Mouse (Mus musculus): ENCODE measurements around the gene Hist1h2ag. TPM values are rescaled to one million over a fixed set of nuclear protein-coding genes. Genes with fewer than 3 reads are reported as not detected.

The Hist1h2ag gene
- polyA plus RNA-seq, 1 experiment from 2014 or later: 1.8 TPM

GRCm38 (mm10) chr13:22029928-22030327, 12.8 kb downstream of the Hist1h2ag start:
- H3K36me3 ChIP-seq (ENCODE audit: control insufficient read depth, insufficient read depth, low read length): no peaks in the 10 kb centered on the region
- no peak overlapping the region for H3K4me3 ChIP-seq (ENCODE audit: low read depth, low read length)
- H3K9ac ChIP-seq (ENCODE audit: low read depth, low read length): no peak overlapping the region
- ATAC-seq: no peak
- no peaks in the 10 kb centered on the region for H3K27me3 ChIP-seq (ENCODE audit: control insufficient read depth, insufficient read depth, low read depth, low read length)
- H3K4me2 ChIP-seq (ENCODE audit: low read length): no peak overlapping the region
- H3K27ac ChIP-seq (ENCODE audit: low read length): no peak overlapping the region
- no peaks in the 10 kb centered on the region for H3K9me3 ChIP-seq (replicated peaks; ENCODE audit: control insufficient read depth, low read length, poor library complexity, severe bottlenecking)
- H3K4me1 ChIP-seq (ENCODE audit: control insufficient read depth, insufficient read depth, low read length): peaks cover 11% of the 10 kb centered on the region
- 30% methylated on average over 8 of the region's 8 CpGs for WGBS

DNA sequence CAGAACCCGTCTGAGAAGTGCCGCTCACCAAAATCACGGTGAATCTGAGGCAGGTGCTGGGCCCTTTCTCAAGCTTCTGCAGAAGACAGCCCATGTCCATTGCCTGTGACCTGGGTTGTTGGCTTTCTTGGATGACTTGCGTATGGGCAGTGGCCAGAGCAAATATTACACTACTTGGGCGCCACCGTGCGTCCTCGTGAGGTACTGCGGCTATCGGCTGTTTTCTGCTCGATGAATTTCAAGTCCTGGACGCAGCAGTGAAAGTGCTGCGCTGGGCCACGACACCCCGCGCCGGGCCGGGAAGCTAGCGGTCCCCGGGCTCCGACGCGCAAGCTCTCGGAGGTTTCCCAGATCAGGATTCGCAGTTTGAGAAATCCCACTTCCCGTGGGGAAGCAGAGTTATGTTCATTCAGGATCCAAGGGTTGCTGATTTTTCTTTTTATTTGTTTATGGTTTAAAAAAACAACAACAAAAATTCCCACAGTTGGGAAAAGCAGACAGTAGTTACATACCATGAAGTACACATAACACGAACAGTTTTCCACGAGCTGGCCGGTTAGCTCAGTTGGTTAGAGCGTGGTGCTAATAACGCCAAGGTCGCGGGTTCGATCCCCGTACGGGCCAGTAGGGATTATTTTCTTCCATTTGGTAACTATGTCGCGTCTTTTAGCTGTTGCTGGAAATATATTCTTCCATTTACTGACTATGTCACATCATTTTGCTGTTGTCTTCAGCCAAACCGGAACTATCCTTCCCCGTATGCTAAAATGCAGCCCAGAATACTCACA, 13.9 kb downstream of the Hist1h2ag start:
- Histone ChIP-seq H3K4me3 (ENCODE audit: low read depth, low read length) (peak overlapping the region; percentile 64), H3K4me2 (ENCODE audit: low read length) (peak overlapping the region; percentile 78), H3K9me3 (replicated peaks; ENCODE audit: control insufficient read depth, low read length, poor library complexity, severe bottlenecking) (no peaks in the 10 kb centered on the region), H3K27ac (ENCODE audit: low read length) (peak overlapping the region; percentile 71), H3K4me1 (ENCODE audit: control insufficient read depth, insufficient read depth, low read length) (peaks cover 5% of the 10 kb centered on the region; the same call in 1 of the 2 replicates), H3K27me3 (ENCODE audit: control insufficient read depth, insufficient read depth, low read depth, low read length) (no peaks in the 10 kb centered on the region; the same call in 1 of the 2 replicates), H3K36me3 (ENCODE audit: control insufficient read depth, insufficient read depth, low read length) (no peaks in the 10 kb centered on the region), H3K9ac (ENCODE audit: low read depth, low read length) (peak overlapping the region; percentile 72)
- ATAC-seq: peak; percentile 81
- under 1% methylated on average over 40 of the region's 40 CpGs for WGBS

GRCm38 (mm10) chr13:22026058-22027031, 16.4 kb downstream of the Hist1h2ag start:
- H3K36me3 ChIP-seq (ENCODE audit: control insufficient read depth, insufficient read depth, low read length): no peaks in the 10 kb centered on the region
- H3K4me3 ChIP-seq (ENCODE audit: low read depth, low read length): peak overlapping the region; percentile 47
- H3K4me1 ChIP-seq (ENCODE audit: control insufficient read depth, insufficient read depth, low read length): peaks cover 5% of the 10 kb centered on the region; the same call in 1 of the 2 replicates
- ATAC-seq: peak; percentile 68; the same call in 1 of the 2 replicates
- WGBS: 1% methylated on average over 35 of the region's 35 CpGs
- H3K27ac ChIP-seq (ENCODE audit: low read length): peak overlapping the region; percentile 43
- no peaks in the 10 kb centered on the region for H3K9me3 ChIP-seq (replicated peaks; ENCODE audit: control insufficient read depth, low read length, poor library complexity, severe bottlenecking)
- H3K4me2 ChIP-seq (ENCODE audit: low read length): peak overlapping the region; percentile 56
- H3K9ac ChIP-seq (ENCODE audit: low read depth, low read length): peak overlapping the region; percentile 56
- H3K27me3 ChIP-seq (ENCODE audit: control insufficient read depth, insufficient read depth, low read depth, low read length): peaks cover 3% of the 10 kb centered on the region; the same call in 1 of the 2 replicates

GRCm38 (mm10) chr13:22022241-22022640, 20.5 kb downstream of the Hist1h2ag start:
- Histone ChIP-seq H3K9ac (ENCODE audit: low read depth, low read length) (no peak overlapping the region), H3K27ac (ENCODE audit: low read length) (no peak overlapping the region), H3K9me3 (replicated peaks; ENCODE audit: control insufficient read depth, low read length, poor library complexity, severe bottlenecking) (no peaks in the 10 kb centered on the region), H3K4me2 (ENCODE audit: low read length) (peak overlapping the region; percentile 55), H3K27me3 (ENCODE audit: control insufficient read depth, insufficient read depth, low read depth, low read length) (peaks cover 28% of the 10 kb centered on the region), H3K36me3 (ENCODE audit: control insufficient read depth, insufficient read depth, low read length) (no peaks in the 10 kb centered on the region), H3K4me3 (ENCODE audit: low read depth, low read length) (peak overlapping the region; percentile 10), H3K4me1 (ENCODE audit: control insufficient read depth, insufficient read depth, low read length) (peaks cover 11% of the 10 kb centered on the region)
- WGBS: under 1% methylated on average over 9 of the region's 9 CpGs
- peak; percentile 63; the same call in 1 of the 2 replicates for ATAC-seq

DNA sequence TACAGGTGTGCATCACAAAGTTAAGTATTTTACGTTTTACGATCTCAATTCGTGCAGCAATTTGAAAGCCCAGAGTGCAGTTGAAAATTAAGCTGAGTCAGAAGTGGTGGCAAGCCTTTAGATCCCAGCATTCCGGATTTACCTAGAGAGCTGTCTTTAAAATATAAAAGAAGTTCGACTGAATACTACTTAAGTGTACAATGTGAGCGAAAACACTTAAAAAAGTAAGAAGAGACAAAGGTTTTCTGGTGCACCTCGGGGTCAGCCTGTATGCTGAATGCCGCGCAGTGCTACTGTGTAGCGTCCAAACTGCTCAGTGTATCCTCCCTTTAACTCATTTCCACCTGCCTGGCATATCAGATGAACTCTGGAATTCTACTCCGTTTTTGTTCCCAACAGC, 21.2 kb downstream of the Hist1h2ag start:
- Histone ChIP-seq H3K9me3 (replicated peaks; ENCODE audit: control insufficient read depth, low read length, poor library complexity, severe bottlenecking) (no peaks in the 10 kb centered on the region), H3K27ac (ENCODE audit: low read length) (no peak overlapping the region), H3K4me1 (ENCODE audit: control insufficient read depth, insufficient read depth, low read length) (peaks cover 10% of the 10 kb centered on the region), H3K4me3 (ENCODE audit: low read depth, low read length) (peak overlapping the region; percentile 10), H3K27me3 (ENCODE audit: control insufficient read depth, insufficient read depth, low read depth, low read length) (peaks cover 29% of the 10 kb centered on the region), H3K4me2 (ENCODE audit: low read length) (peak overlapping the region; percentile 55), H3K36me3 (ENCODE audit: control insufficient read depth, insufficient read depth, low read length) (no peaks in the 10 kb centered on the region), H3K9ac (ENCODE audit: low read depth, low read length) (no peak overlapping the region)
- WGBS: 1% methylated on average over 11 of the region's 11 CpGs
- no peak for ATAC-seq

DNA sequence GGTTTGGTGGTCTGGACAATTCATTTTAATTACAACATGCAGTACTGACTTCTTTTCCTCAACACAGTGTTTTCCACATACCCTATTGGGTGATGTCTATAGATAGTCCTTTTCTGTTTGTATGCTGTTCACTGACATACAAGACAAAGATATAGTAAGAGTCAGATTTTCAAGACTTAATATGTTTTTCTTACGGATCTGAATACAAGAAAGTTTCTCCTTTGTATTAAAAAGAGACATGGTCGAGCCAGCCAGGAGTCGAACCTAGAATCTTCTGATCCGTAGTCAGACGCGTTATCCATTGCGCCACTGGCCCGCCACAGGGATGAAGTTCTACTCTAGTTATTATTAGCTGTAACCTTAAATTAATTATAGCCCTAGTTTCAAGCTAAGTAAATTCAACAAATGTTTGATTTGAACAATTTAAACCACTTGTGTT, 21.8 kb downstream of the Hist1h2ag start:
- Histone ChIP-seq H3K9ac (ENCODE audit: low read depth, low read length) (no peak overlapping the region), H3K4me1 (ENCODE audit: control insufficient read depth, insufficient read depth, low read length) (peaks cover 9% of the 10 kb centered on the region), H3K27me3 (ENCODE audit: control insufficient read depth, insufficient read depth, low read depth, low read length) (peaks cover 33% of the 10 kb centered on the region), H3K36me3 (ENCODE audit: control insufficient read depth, insufficient read depth, low read length) (no peaks in the 10 kb centered on the region), H3K4me3 (ENCODE audit: low read depth, low read length) (peak overlapping the region; percentile 30), H3K4me2 (ENCODE audit: low read length) (peak overlapping the region; percentile 55), H3K9me3 (replicated peaks; ENCODE audit: control insufficient read depth, low read length, poor library complexity, severe bottlenecking) (no peaks in the 10 kb centered on the region), H3K27ac (ENCODE audit: low read length) (no peak overlapping the region)
- WGBS: 0% methylated on average over 8 of the region's 8 CpGs
- peak; percentile 41; the same call in 1 of the 2 replicates for ATAC-seq

- H3K9ac ChIP-seq (ENCODE audit: low read depth, low read length): no peak overlapping the region
- H3K27me3 ChIP-seq (ENCODE audit: control insufficient read depth, insufficient read depth, low read depth, low read length): peaks cover 39% of the 10 kb centered on the region
- peaks cover 6% of the 10 kb centered on the region for H3K4me1 ChIP-seq (ENCODE audit: control insufficient read depth, insufficient read depth, low read length)
- H3K4me3 ChIP-seq (ENCODE audit: low read depth, low read length): peak overlapping the region; percentile 30
- H3K9me3 ChIP-seq (replicated peaks; ENCODE audit: control insufficient read depth, low read length, poor library complexity, severe bottlenecking): no peaks in the 10 kb centered on the region; the same call in 1 of the 2 replicates
- no peak overlapping the region for H3K27ac ChIP-seq (ENCODE audit: low read length)
- 1% methylated on average over 44 of the region's 44 CpGs for WGBS
- H3K36me3 ChIP-seq (ENCODE audit: control insufficient read depth, insufficient read depth, low read length): no peaks in the 10 kb centered on the region
- H3K4me2 ChIP-seq (ENCODE audit: low read length): peak overlapping the region; percentile 55
- no peak for ATAC-seq
Measured at GRCm38 (mm10) chr13:22019934-22020835, 22.6 kb downstream of the Hist1h2ag start.

Data from midbrain, embryonic 16.5 days (tissue).